Mouse (Mus musculus) midbrain, embryonic 13.5 days (tissue): ENCODE data around the gene Pik3c2b. TPM values are rescaled to one million over a fixed set of nuclear protein-coding genes. Genes with fewer than 3 reads are reported as not detected.

Source experiments
- ATAC-seq: fragments of 200-750 bp; cut with Nextera tagmentation; 2 replicates; pipeline ENCODE4 v1.8.0; 2017; ENCODE audit warnings: mild to moderate bottlenecking, moderate TSS enrichment, moderate library complexity
- H3K27ac ChIP-seq: fragments of 300-500 bp; sonication (generic); 2 replicates; pipeline ENCODE4 v1.5.1; 2015; ENCODE audit warnings: inconsistent platforms, mild to moderate bottlenecking, moderate library complexity
- H3K27me3 ChIP-seq: fragments of 300-500 bp; sonication (generic); 2 replicates; pipeline ENCODE4 v1.6.1; 2015; ENCODE audit warnings: mild to moderate bottlenecking, inconsistent platforms
- H3K36me3 ChIP-seq: fragments of 300-500 bp; sonication (generic); 2 replicates; pipeline ENCODE4 v1.6.1; 2015; ENCODE audit warnings: mild to moderate bottlenecking, inconsistent platforms
- H3K4me1 ChIP-seq: fragments of 300-500 bp; sonication (generic); replicated peaks from 2 replicates; pipeline ENCODE4 v1.6.1; 2015; ENCODE audit warnings: inconsistent platforms
- H3K4me2 ChIP-seq: fragments of 300-500 bp; sonication (generic); replicated peaks from 2 replicates; pipeline ENCODE4 v1.6.1; 2015; ENCODE audit warnings: moderate library complexity, mild to moderate bottlenecking, inconsistent platforms
- H3K4me3 ChIP-seq: fragments of 300-500 bp; sonication (generic); replicated peaks from 2 replicates; pipeline ENCODE4 v1.5.1; 2015; ENCODE audit warnings: mild to moderate bottlenecking, inconsistent platforms
- H3K9ac ChIP-seq: fragments of 300-500 bp; sonication (generic); replicated peaks from 2 replicates; pipeline ENCODE4 v1.6.1; 2015; ENCODE audit warnings: mild to moderate bottlenecking, inconsistent platforms
- H3K9me3 ChIP-seq: fragments of 300-500 bp; sonication (generic); 2 replicates; pipeline ENCODE4 v1.6.1; 2016; ENCODE audit warnings: mild to moderate bottlenecking, inconsistent platforms
- WGBS: fragments of 180-500 bp; shearing (Covaris S2); methylation state at CpG from one replicate; pipeline ENCODE4 v1.1.7; 2015; 5-methylcytosine and 5-hydroxymethylcytosine counted together
- polyA plus RNA-seq: library from polyadenylated mRNA; unstranded; fragments of >200 nt; fragmentation: Nextera tagmentation; extraction: Ambion mirVana; gene quantifications from 2 replicates; pipeline ENCODE4 v1.2.1, GENCODE M21; 2015

The Pik3c2b gene
- polyA plus RNA-seq, 1 experiment from 2014 or later: 17.0 TPM

- WGBS: 92% methylated on average over 6 of the region's 6 CpGs
- Histone ChIP-seq H3K36me3 (no peaks in the 10 kb centered on the region), H3K9ac (no peak overlapping the region), H3K4me2 (no peak overlapping the region), H3K9me3 (no peaks in the 10 kb centered on the region), H3K4me1 (peaks cover 8% of the 10 kb centered on the region; the same call in 1 of the 2 replicates), H3K27me3 (0 out of 2 replicates have a peak, but pooled peaks cover 4% of the 10 kb centered on the region), H3K4me3 (no peak overlapping the region), H3K27ac (no peak overlapping the region)
- no peak for ATAC-seq
These were observed 109.8 kb downstream of the Pik3c2b start for GRCm38 (mm10) chr1:133155270-133155669.

Other genes with a start within 250 kb of the Pik3c2b start
- gene Lrrn2, start 165.4 kb upstream of the Pik3c2b start, polyA plus RNA-seq: 29.8 and 30.3 TPM in 2 replicates
- 42.3 and 46.1 TPM in 2 replicates for gene Mdm4, start 15.1 kb upstream of the Pik3c2b start, polyA plus RNA-seq
- gene Ppp1r15b, start 85.5 kb downstream of the Pik3c2b start, polyA plus RNA-seq: 33.2 and 34.3 TPM in 2 replicates
- 25.4 and 28.5 TPM in 2 replicates for gene Plekha6, start 118.5 kb downstream of the Pik3c2b start, polyA plus RNA-seq